Mouse (Mus musculus): ENCODE measurements at regions not wholly inside any gene's neighbourhood (a gene's known extent, or its start where the extent isn't known, plus 50 kb on each side); places are given as distances from the start of the nearest gene placed in this dataset.

DNA sequence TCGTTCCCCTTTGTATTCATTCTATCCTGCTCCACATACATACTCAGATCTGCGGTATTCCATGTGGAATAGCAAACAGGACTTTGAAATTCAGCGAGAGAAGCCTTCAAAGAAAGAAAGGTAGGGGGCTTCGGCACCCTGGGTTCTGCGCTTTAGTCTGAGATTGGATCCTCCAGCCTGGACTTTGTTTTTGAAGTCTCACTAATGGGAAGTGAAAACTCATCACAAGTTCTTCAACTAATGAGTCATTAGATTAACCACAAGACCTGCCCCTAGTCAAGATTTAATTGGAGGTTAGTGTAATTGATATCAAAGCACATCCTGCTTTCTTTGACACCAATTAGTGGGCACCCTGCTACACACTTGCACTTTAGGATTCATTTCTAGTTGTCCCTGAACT is 492.5 kb upstream of the Zfp960 start:
- Histone ChIP-seq H3K27ac (no peak overlapping the region), H3K4me3 (no peak overlapping the region)
- DNase-seq (ENCODE audit: extremely low spot score in 1 of 2, low spot score in 2 of 2), result no peak
- intact Hi-C loops (cut with DNase I), result no loop called here
- TF ChIP-seq CTCF (IDR thresholded peaks at IDR 0.05), result no peak

DNA sequence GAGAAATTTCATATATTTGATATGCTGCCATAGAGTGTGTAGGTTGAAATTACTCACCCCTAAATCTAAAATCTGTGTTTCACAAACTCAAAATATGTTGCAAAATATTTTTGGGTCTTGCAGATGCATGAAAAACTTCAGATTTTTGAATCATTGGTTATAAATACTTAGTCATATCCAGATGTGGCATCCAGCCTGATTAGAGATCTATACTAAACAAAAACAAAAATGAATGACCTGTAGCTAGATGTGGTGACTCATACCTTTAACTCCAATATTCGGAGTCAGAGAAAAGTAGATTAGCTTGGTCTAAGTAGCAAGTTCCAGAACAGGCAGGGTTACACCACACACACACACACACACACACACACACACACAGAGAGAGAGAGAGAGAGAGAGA is 475.1 kb upstream of the Zfp960 start:
- DNase-seq (ENCODE audit: extremely low spot score in 1 of 2, low spot score in 2 of 2), result no peak
- intact Hi-C loops (cut with DNase I), result no loop called here

DNA sequence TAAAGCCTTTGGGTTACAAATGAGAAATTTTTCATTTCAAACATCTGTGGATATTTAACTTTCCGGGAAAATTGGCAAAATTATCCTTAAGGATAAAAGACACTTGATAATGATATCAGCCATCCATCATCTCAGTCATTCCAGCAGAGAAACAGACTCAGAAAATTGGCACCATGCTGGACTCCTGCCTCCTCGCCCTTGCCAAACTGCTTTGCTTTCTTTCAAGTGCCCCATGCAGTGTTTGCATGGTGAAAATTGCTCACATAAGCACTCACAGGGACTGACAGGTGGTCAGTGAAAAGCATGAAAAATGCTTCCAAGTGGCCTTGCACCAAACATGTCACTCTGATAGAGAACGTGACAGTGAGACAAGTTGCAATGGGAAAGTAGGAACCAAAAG is 464.2 kb upstream of the Zfp960 start:
- no peak overlapping the region for H3K27ac ChIP-seq
- H3K4me3 ChIP-seq, result no peak overlapping the region
- intact Hi-C loops (cut with DNase I), result no loop called here
- DNase-seq (ENCODE audit: extremely low spot score in 1 of 2, low spot score in 2 of 2), result no peak
- TF ChIP-seq CTCF (IDR thresholded peaks at IDR 0.05), result no peak

More for the DNA sequence above, 475.1 kb upstream of the Zfp960 start:
- Histone ChIP-seq H3K27ac (no peak overlapping the region), H3K4me3 (no peak overlapping the region)
- TF ChIP-seq CTCF (IDR thresholded peaks at IDR 0.05), result no peak

DNA sequence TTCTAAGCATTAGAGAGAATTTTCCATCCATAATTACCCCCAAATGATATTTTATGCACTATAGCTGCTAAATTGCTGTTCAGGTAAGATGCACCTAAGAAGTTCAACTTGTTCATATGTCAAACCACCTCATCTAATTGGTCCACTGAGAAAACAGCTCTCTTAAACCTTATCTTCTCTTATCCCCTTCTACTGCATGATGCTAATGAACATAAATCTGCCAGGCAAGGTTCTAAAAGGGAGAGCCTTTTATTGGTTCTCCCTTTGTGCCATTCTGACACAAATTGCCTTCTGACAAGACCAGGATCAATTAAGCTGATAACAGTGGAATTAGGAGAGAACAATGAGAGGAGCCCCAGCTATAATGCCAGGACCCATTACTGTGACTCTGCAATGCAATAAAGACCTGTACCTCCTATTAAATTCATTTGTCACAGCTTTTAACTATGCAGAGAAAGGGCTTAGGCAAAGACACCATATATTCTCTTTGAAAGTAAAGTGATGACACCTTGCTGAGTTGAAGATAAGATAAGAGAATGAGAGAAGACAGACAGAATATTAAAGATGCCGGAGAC is 451.4 kb upstream of the Zfp960 start:
- intact Hi-C loops (cut with DNase I), result no loop called here
- no peak overlapping the region for H3K27ac ChIP-seq
- H3K4me3 ChIP-seq, result no peak overlapping the region
- TF ChIP-seq CTCF (IDR thresholded peaks at IDR 0.05), result no peak
- no peak for DNase-seq (ENCODE audit: extremely low spot score in 1 of 2, low spot score in 2 of 2)

DNA sequence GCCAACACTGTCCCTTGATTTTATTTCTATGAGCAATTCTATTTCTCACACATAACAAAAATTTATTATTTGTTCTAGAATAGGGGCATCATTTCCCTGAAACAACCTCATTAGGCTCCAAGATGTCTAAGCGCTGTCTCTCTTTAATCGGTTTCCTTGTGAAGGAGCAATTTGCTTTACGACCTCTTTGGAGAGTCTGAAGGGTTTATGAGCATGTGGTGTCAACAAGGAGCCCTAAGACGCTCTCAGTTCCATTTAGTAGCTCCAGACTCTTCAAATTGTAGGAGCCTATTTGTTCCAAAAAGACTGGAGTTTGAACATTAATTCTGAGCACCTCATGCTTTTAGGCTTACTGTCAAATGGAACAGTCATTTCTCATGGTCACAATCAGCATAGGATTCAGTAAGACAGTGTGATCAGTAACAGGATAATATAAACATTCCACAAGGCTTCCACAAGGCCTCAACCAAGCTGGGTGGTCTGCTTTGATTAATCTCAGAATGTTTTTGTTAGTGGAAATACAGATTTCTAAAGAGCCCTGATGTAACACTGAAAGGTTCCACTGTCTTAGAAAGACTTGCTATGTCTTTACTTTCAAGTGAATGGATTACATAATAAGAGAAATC is 441.9 kb upstream of the Zfp960 start:
- no peak overlapping the region for H3K27ac ChIP-seq
- intact Hi-C loops (cut with DNase I), result no loop called here
- TF ChIP-seq CTCF (IDR thresholded peaks at IDR 0.05), result no peak
- DNase-seq (ENCODE audit: extremely low spot score in 1 of 2, low spot score in 2 of 2), result no peak
- H3K4me3 ChIP-seq, result no peak overlapping the region

DNA sequence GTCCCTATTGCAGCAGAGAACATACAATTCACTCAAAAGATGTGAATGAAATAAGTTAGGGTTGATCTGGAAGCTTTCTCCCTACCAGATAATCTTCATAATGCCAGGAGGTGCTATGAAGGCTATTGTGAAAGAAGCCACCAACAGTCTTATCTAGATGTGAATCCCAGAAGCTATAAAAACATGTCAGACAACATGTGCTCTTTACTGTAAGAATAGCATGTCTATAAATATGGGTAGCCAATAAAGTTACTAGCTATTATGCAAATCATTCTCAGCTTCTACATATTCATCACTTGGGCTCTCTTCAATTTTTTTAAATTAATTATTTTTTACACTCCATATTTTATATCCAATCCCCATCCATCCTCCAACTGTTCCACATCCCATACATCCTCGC is 434.1 kb upstream of the Zfp960 start:
- DNase-seq (ENCODE audit: extremely low spot score in 1 of 2, low spot score in 2 of 2), result no peak
- intact Hi-C loops (cut with DNase I), result no loop called here
- Histone ChIP-seq H3K27ac (no peak overlapping the region), H3K4me3 (no peak overlapping the region)
- no peak for TF ChIP-seq CTCF (IDR thresholded peaks at IDR 0.05)

DNA sequence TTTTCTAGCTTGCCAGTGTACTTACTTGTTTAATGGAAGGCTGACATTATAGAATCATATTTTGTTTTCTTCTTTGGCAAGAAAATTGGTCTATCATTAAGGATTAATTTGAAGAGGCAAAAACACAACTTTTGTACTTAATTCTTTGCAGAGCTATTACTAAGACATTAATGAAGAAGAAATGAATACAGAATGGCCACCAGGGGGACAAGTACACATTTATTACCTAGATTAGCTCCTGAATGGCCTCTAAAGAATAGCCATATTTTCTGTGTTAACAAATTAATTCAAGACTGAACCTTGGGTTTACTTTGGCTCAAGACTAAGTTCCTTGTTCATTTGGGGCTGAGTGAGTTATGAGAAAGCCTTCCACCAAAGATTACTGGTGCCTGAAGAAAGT is 430.5 kb upstream of the Zfp960 start:
- no peak for DNase-seq (ENCODE audit: extremely low spot score in 1 of 2, low spot score in 2 of 2)
- H3K27ac ChIP-seq, result no peak overlapping the region
- H3K4me3 ChIP-seq, result no peak overlapping the region
- TF ChIP-seq CTCF (IDR thresholded peaks at IDR 0.05), result peak; percentile 13; the same call in 1 of the 2 replicates
- intact Hi-C loops (cut with DNase I), result no loop called here

DNA sequence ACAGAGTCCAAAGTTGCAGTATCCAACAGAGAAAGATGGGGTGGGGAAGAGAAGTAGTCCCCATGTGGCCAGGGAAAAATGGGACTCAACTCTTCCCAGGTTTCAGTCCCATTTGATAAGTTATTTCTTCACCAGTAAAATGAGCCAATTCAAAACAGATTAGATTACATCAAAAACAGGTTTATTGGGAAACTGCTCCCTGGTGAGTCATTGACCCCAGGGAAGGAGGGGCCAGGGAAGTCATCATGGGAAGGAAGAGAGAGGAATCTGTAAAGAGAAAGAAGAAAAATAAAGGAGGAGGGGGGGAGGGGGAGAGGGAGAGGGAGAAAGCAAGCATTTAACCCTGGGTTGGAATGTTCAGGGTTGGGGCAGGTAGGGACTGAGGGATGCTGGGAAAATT is 426.4 kb upstream of the Zfp960 start:
- Histone ChIP-seq H3K4me3 (no peak overlapping the region), H3K27ac (no peak overlapping the region)
- intact Hi-C loops (cut with DNase I), result no loop called here
- TF ChIP-seq CTCF (IDR thresholded peaks at IDR 0.05), result no peak
- no peak for DNase-seq (ENCODE audit: extremely low spot score in 1 of 2, low spot score in 2 of 2)

DNA sequence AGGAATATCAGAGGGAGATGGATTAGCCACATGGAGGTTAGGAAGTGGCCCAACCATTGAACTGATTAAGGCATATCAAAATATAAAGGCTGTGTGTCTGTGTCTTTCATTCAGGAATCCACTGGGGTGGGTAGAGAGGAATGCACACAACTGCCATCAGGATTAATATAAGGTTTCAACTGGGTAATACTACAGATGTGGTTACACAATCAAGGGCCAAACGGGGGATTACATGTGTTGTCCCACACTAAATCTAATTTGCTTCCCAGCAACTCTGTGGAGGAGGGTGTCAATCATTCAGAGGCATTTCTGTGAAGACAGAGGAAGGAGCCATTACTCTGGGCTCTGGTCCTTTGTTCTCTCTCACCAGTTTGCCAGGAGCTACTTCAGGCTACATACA is 416.0 kb upstream of the Zfp960 start:
- Histone ChIP-seq H3K27ac (no peak overlapping the region), H3K4me3 (no peak overlapping the region)
- intact Hi-C loops (cut with DNase I), result no loop called here
- TF ChIP-seq CTCF (IDR thresholded peaks at IDR 0.05), result no peak
- DNase-seq (ENCODE audit: extremely low spot score in 1 of 2, low spot score in 2 of 2), result no peak

DNA sequence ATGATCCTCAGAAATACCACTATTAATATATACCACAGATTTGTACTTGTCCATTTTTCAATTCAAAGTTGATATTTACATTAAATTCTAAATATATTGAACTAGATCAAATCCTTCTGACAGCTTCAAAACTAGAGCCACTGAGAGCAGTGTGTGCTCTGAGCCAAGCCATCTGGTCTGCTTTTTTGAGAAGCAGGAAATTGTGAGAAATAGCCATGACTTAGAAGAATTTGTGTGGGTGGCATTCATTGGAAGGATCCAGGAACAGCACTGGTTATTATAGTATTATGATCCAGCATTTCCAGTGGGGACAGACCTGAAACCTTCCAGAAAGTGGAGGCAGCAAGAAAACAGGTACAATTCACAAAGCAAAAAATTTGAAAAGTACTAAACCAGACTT is 398.7 kb upstream of the Zfp960 start:
- DNase-seq (ENCODE audit: extremely low spot score in 1 of 2, low spot score in 2 of 2), result peak in 1 of 2 experiments; percentile 11
- TF ChIP-seq CTCF (IDR thresholded peaks at IDR 0.05), result no peak
- intact Hi-C loops (cut with DNase I), result loop anchor here (5.0 to 10.0 kb wide), 2 partner anchors 330 to 838 kb away; no protein-coding TSS in a partner anchor
- no peak overlapping the region for H3K27ac ChIP-seq
- no peak overlapping the region for H3K4me3 ChIP-seq

DNA sequence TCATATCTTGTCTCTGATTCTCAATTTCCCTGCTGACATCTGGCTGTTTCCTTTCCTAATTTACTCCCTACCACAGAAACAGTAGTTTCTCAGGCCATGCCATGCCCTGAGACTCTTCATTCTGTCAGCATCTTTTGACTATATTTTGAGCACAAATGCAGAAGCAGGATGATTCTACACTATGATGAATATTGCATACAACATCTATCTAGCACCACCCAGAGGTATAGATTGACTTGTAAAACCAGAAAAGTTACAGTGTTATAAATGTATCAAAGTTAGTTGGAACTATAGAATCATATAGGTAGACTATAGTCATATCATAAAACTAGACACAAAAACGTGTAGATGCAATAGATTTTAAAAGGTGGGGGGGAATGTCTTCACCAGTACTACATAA is 396.3 kb upstream of the Zfp960 start:
- no peak overlapping the region for H3K4me3 ChIP-seq
- DNase-seq (ENCODE audit: extremely low spot score in 1 of 2, low spot score in 2 of 2), result no peak
- peak; percentile 47 for TF ChIP-seq CTCF (IDR thresholded peaks at IDR 0.05)
- intact Hi-C loops (cut with DNase I), result loop anchor here (5.0 to 10.0 kb wide), 2 partner anchors 333 to 840 kb away; no protein-coding TSS in a partner anchor
- H3K27ac ChIP-seq, result no peak overlapping the region

DNA sequence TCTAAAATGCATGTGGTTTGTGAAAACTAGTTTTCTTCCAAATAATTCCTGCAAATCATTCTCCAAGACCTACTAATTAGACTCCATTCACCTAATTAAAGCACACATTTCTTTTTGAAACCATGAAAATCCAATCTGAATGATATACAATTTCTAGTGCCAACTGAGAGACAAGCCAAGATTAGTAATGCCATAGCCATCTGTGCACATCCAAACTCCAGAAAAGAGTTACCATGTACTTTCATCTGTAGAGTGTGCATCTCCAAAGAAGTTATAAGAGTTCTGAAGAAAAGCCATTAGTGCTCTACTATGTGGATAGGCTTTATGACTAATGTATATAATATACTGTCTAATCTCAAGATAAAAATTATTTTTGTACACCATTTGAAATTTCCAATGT is 359.7 kb upstream of the Zfp960 start:
- intact Hi-C loops (cut with DNase I), result no loop called here
- no peak overlapping the region for H3K27ac ChIP-seq
- DNase-seq (ENCODE audit: extremely low spot score in 1 of 2, low spot score in 2 of 2), result no peak
- TF ChIP-seq CTCF (IDR thresholded peaks at IDR 0.05), result no peak
- H3K4me3 ChIP-seq, result no peak overlapping the region

DNA sequence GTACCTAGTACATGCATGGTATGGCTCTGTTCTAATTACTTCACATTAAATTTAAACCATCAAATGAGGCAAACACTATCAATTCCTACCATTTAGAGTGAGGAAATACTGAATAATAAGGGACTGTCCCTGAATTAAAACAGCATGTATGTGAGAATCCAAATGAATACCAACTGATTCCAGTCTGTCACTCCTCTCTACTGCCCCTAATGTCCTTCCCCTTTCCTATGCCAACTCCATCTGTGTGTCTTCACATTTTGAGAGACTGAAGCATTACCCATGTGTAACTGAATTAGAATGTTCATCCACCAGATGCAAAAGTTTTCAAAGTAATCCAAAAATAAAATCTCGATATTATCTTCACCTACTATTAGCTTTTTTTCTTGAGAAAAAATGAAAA is 358.0 kb upstream of the Zfp960 start:
- Histone ChIP-seq H3K27ac (no peak overlapping the region), H3K4me3 (no peak overlapping the region)
- no peak for TF ChIP-seq CTCF (IDR thresholded peaks at IDR 0.05)
- DNase-seq (ENCODE audit: extremely low spot score in 1 of 2, low spot score in 2 of 2), result no peak
- intact Hi-C loops (cut with DNase I), result no loop called here

All from left cerebral cortex, adult 2 months (tissue).